Mouse (Mus musculus): Measurements from ENCODE around the gene Emc6. TPM values are rescaled to one million over a fixed set of nuclear protein-coding genes. Genes with fewer than 3 reads are reported as not detected.

Emc6 gene
- polyA plus RNA-seq, 1 experiment, result 58.6 TPM

- TF ChIP-seq CTCF (IDR thresholded peaks at IDR 0.05; ENCODE audit: borderline replicate concordance, control insufficient read depth, extremely low read depth, insufficient read depth, low read length, poor library complexity) (no peak), POLR2A (IDR thresholded peaks at IDR 0.05; ENCODE audit: control insufficient read depth, extremely low read depth, insufficient read depth, low read length, poor library complexity) (no peak)
Measured at GRCm38 (mm10) chr11:73159957-73160810, 16.7 kb downstream of the Emc6 start, which contains the start of gene P2rx5. P2rx5 (plus strand) TSS chr11:73160421.

GRCm38 (mm10) chr11:73155071-73155470 is 21.8 kb downstream of the Emc6 start:
- 77% methylated on average over 6 of the region's 6 CpGs for WGBS
- Histone ChIP-seq H3K4me1 (replicated peaks; ENCODE audit: control insufficient read depth, insufficient read depth, low read length) (no peaks in the 10 kb centered on the region), H3K36me3 (ENCODE audit: control insufficient read depth, insufficient read depth, low read length) (no peaks in the 10 kb centered on the region), H3K27ac (ENCODE audit: control insufficient read depth, insufficient read depth, low read length) (no peak overlapping the region), H3K27me3 (ENCODE audit: control insufficient read depth, insufficient read depth, low read length) (no peaks in the 10 kb centered on the region; the same call in 1 of the 2 replicates), H3K4me3 (ENCODE audit: control insufficient read depth, insufficient read depth, low read length) (no peak overlapping the region)
- no peak for DNase-seq
- TF ChIP-seq CTCF (IDR thresholded peaks at IDR 0.05; ENCODE audit: borderline replicate concordance, control insufficient read depth, extremely low read depth, insufficient read depth, low read length, poor library complexity) (no peak), POLR2A (IDR thresholded peaks at IDR 0.05; ENCODE audit: control insufficient read depth, extremely low read depth, insufficient read depth, low read length, poor library complexity) (no peak)

More at GRCm38 (mm10) chr11:73159957-73160810, 16.7 kb downstream of the Emc6 start, which contains the start of gene P2rx5:
- Histone ChIP-seq H3K27me3 (ENCODE audit: control insufficient read depth, insufficient read depth, low read length) (no peaks in the 10 kb centered on the region; the same call in 1 of the 2 replicates), H3K27ac (ENCODE audit: control insufficient read depth, insufficient read depth, low read length) (no peak within 1 kb of the TSS), H3K36me3 (ENCODE audit: control insufficient read depth, insufficient read depth, low read length) (no peaks in the 10 kb centered on the region), H3K4me3 (ENCODE audit: control insufficient read depth, insufficient read depth, low read length) (0 out of 2 replicates have a peak within 1 kb of the TSS, but pooled peaks have one; percentile 4), H3K4me1 (replicated peaks; ENCODE audit: control insufficient read depth, insufficient read depth, low read length) (no peaks in the 10 kb centered on the region)
- DNase-seq, result no peak
- 6% methylated on average over 49 of the region's 49 CpGs for WGBS

- H3K27ac ChIP-seq (ENCODE audit: control insufficient read depth, insufficient read depth, low read length), result no peak overlapping the region
- no peak overlapping the region for H3K4me3 ChIP-seq (ENCODE audit: control insufficient read depth, insufficient read depth, low read length)
- no peaks in the 10 kb centered on the region for H3K4me1 ChIP-seq (replicated peaks; ENCODE audit: control insufficient read depth, insufficient read depth, low read length)
- TF ChIP-seq POLR2A (IDR thresholded peaks at IDR 0.05; ENCODE audit: control insufficient read depth, extremely low read depth, insufficient read depth, low read length, poor library complexity) (no peak), CTCF (IDR thresholded peaks at IDR 0.05; ENCODE audit: borderline replicate concordance, control insufficient read depth, extremely low read depth, insufficient read depth, low read length, poor library complexity) (no peak)
- DNase-seq, result no peak
- H3K27me3 ChIP-seq (ENCODE audit: control insufficient read depth, insufficient read depth, low read length), result no peaks in the 10 kb centered on the region
- no peaks in the 10 kb centered on the region for H3K36me3 ChIP-seq (ENCODE audit: control insufficient read depth, insufficient read depth, low read length)
- WGBS, result 89% methylated on average over 9 of the region's 9 CpGs
Measured at GRCm38 (mm10) chr11:73148209-73148608, 28.6 kb downstream of the Emc6 start.

- no peak for DNase-seq
- H3K36me3 ChIP-seq (ENCODE audit: control insufficient read depth, insufficient read depth, low read length), result no peaks in the 10 kb centered on the region
- H3K27ac ChIP-seq (ENCODE audit: control insufficient read depth, insufficient read depth, low read length), result no peak overlapping the region
- no peaks in the 10 kb centered on the region for H3K4me1 ChIP-seq (replicated peaks; ENCODE audit: control insufficient read depth, insufficient read depth, low read length)
- H3K27me3 ChIP-seq (ENCODE audit: control insufficient read depth, insufficient read depth, low read length), result no peaks in the 10 kb centered on the region
- H3K4me3 ChIP-seq (ENCODE audit: control insufficient read depth, insufficient read depth, low read length), result no peak overlapping the region
- no peak for TF ChIP-seq CTCF (IDR thresholded peaks at IDR 0.05; ENCODE audit: borderline replicate concordance, control insufficient read depth, extremely low read depth, insufficient read depth, low read length, poor library complexity)
- no peak for TF ChIP-seq POLR2A (IDR thresholded peaks at IDR 0.05; ENCODE audit: control insufficient read depth, extremely low read depth, insufficient read depth, low read length, poor library complexity)
- WGBS, result 77% methylated on average over 7 of the region's 7 CpGs
Measured at GRCm38 (mm10) chr11:73146975-73147365, 29.9 kb downstream of the Emc6 start.

GRCm38 (mm10) chr11:73146026-73146974 is 30.5 kb downstream of the Emc6 start:
- Histone ChIP-seq H3K4me1 (replicated peaks; ENCODE audit: control insufficient read depth, insufficient read depth, low read length) (no peaks in the 10 kb centered on the region), H3K27me3 (ENCODE audit: control insufficient read depth, insufficient read depth, low read length) (no peaks in the 10 kb centered on the region), H3K27ac (ENCODE audit: control insufficient read depth, insufficient read depth, low read length) (no peak overlapping the region), H3K36me3 (ENCODE audit: control insufficient read depth, insufficient read depth, low read length) (no peaks in the 10 kb centered on the region), H3K4me3 (ENCODE audit: control insufficient read depth, insufficient read depth, low read length) (no peak overlapping the region)
- 89% methylated on average over 11 of the region's 11 CpGs for WGBS
- TF ChIP-seq CTCF (IDR thresholded peaks at IDR 0.05; ENCODE audit: borderline replicate concordance, control insufficient read depth, extremely low read depth, insufficient read depth, low read length, poor library complexity) (no peak), POLR2A (IDR thresholded peaks at IDR 0.05; ENCODE audit: control insufficient read depth, extremely low read depth, insufficient read depth, low read length, poor library complexity) (no peak)
- DNase-seq, result no peak

GRCm38 (mm10) chr11:73144261-73144681 is 32.6 kb downstream of the Emc6 start:
- Histone ChIP-seq H3K4me3 (ENCODE audit: control insufficient read depth, insufficient read depth, low read length) (no peak overlapping the region), H3K27me3 (ENCODE audit: control insufficient read depth, insufficient read depth, low read length) (no peaks in the 10 kb centered on the region), H3K4me1 (replicated peaks; ENCODE audit: control insufficient read depth, insufficient read depth, low read length) (no peaks in the 10 kb centered on the region), H3K36me3 (ENCODE audit: control insufficient read depth, insufficient read depth, low read length) (no peaks in the 10 kb centered on the region), H3K27ac (ENCODE audit: control insufficient read depth, insufficient read depth, low read length) (no peak overlapping the region)
- 93% methylated on average over 1 of the region's 1 CpGs for WGBS
- no peak for DNase-seq
- no peak for TF ChIP-seq POLR2A (IDR thresholded peaks at IDR 0.05; ENCODE audit: control insufficient read depth, extremely low read depth, insufficient read depth, low read length, poor library complexity)
- no peak for TF ChIP-seq CTCF (IDR thresholded peaks at IDR 0.05; ENCODE audit: borderline replicate concordance, control insufficient read depth, extremely low read depth, insufficient read depth, low read length, poor library complexity)

Measured in thymus, adult 2 months (tissue).